Mouse (Mus musculus) common myeloid progenitor, adult 5-6 weeks (primary cell): ENCODE measurements around the gene Gm43552. TPM values are rescaled to one million over a fixed set of nuclear protein-coding genes. Genes with fewer than 3 reads are reported as not detected.
"Not testable (repeated sequence)": the region's sequence is repeated elsewhere in the genome, so short reads cannot be mapped to it uniquely, and the experiment has no call there.

ENCODE experiments used
- ATAC-seq: replicated peaks from 2 replicates; pipeline ENCODE4 v1.8.0; 2016; ENCODE audit warnings: low read depth, mild to moderate bottlenecking, moderate TSS enrichment, inconsistent platforms; ENCODE audit not compliant: poor library complexity, severe bottlenecking
- total RNA-seq: library from RNA; stranded (forward); fragments of 200-1000, 187-1606 nt; gene quantifications from 2 replicates; pipeline ENCODE4 v1.2.3, GENCODE M21; 2017

Gm43552 gene
- total RNA-seq, result not detected in 2 replicates

DNA sequence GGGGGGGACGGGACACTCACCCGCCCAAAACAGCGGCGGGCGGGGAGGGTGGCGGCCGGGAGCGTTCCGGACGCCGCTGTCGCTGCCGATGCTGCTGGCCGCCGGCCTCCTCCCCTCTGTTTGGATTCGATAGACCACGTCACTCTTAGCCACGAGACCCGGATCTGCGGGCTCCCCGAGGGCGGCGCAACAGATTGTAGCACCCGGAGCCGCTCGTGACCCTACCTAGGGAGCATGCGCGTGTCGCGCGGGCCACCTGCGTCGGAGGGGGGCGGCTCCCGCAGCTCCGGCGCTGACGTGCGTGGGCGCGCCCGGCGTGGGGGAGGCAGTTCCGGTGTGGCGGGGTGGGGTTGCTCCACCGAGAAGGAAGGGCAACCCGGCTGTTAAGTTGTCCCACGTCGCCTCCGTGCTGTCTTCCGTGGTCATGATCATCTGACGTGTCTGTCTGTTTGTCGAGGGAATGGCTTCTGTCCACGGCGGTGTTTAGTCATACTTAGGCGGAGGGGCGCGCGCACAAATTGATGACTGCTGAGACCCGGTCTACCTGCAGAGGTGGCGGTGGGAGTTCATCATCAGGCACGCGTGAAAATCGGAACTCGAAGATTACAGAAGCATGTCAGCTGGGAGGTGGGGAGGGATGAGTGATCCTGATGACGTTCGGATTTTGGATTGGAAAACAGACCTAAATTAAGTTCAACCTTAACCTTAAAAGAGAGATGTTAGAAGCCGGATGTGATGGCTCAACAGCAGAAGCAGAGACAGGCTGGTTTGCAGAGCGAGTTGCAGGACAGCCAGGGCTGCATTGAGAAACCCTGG, at the start of gene Gm43552:
Gene Gm43552 (minus strand): TSS at position 118 of the 816 bp plus-strand sequence.
- peak; percentile 80 for ATAC-seq

GRCm38 (mm10) chr5:65541889-65542288, 49.3 kb upstream of the Gm43552 start:
- ATAC-seq, result no peak

GRCm38 (mm10) chr5:65539786-65540185, 47.2 kb upstream of the Gm43552 start:
- no peak for ATAC-seq

DNA sequence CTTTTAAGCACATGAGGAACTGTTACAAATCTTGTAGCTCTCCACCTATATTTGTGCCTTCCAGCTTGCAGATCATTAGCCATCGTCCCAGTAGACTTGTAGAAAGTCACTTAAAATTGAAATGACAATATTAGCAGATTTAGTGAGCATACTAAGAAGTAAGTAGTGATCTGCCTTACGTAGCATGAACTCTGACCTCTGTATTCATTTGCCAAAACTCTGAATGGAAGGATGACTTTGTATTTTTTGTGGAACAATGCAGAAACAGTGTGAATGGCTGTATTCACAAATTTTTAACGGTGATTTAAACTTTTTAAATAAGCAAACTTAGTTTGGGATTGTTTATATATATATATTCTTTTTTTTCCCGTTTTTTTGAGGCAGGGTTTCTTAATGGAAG, 46.2 kb upstream of the Gm43552 start:
- no peak for ATAC-seq

DNA sequence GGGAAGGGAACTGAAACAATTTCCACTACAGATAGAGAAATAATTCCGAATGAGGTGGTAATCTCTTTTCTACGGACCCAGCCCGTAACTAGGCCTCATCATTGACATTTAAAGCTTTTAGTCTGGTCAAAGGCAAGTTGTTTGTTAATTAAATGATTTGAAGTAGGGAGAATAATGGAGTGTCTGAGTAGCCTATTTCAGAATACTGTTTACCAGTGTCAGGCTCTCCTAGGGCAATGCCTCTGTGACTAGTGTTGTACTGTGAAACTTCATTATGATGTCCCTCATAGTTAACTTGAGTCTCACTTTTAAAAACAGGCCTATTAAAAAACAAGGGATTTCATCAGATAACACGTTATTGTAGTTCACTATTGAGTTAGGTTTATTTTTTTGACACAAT, 45.5 kb upstream of the Gm43552 start:
- no peak for ATAC-seq

DNA sequence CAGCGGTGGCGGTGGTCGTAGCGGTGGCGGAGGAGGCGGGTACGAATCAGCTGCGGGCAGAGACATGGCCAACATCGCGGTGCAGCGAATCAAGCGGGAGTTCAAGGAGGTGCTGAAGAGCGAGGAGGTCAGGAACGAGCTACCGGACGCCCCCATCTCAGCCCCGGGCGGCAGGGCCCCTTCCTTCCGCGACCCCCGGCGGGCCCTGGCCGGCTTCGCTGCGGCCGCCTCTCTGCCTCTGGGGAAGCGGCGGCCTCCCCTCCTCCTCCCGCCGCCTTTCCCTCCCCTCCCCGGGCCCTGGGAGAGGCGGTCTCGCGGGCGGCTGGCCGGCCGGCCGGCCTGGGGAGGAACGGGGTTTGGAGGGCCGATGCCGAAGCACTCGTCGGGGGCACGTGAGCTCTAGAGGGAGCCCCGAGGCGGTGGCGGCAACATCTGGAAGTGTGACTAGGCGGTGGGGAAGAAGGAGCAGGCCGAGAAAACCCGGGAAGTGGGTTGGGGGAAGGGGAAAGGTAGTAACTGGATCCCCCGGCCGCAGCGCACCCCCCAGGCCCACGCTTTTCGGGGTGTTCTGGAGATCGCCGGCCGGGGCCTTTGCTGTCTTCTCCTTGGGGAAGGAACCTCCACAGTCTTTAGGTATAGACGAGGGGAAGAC, 44.9 kb upstream of the Gm43552 start:
- peak; percentile 34 for ATAC-seq

GRCm38 (mm10) chr5:65536751-65537419, 44.3 kb upstream of the Gm43552 start, which contains the start of the genes Smim14 and Ube2k:
Smim14 (minus strand) TSS chr5:65537184.
Ube2k (plus strand) TSS chr5:65537233.
- ATAC-seq, result peak; percentile 67

DNA sequence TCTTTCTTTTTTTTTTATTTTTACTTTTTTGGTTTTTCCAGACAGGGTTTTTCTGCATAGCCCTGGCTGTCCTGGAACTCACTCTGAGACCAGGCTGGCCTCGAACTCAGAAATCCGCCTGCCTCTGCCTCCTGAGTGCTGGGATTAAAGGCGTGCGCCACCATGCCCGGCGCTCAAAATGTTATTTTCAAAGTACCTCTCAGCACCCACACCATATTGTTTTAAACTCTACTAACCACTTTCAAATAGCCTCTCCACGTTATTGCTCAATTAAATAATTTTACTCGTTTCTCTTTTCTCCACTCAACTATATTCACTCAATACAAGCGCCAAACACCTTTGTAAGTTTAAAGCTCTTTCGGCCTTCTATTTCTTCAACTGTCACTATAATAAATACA, 43.4 kb upstream of the Gm43552 start:
- not testable (repeated sequence) for ATAC-seq

DNA sequence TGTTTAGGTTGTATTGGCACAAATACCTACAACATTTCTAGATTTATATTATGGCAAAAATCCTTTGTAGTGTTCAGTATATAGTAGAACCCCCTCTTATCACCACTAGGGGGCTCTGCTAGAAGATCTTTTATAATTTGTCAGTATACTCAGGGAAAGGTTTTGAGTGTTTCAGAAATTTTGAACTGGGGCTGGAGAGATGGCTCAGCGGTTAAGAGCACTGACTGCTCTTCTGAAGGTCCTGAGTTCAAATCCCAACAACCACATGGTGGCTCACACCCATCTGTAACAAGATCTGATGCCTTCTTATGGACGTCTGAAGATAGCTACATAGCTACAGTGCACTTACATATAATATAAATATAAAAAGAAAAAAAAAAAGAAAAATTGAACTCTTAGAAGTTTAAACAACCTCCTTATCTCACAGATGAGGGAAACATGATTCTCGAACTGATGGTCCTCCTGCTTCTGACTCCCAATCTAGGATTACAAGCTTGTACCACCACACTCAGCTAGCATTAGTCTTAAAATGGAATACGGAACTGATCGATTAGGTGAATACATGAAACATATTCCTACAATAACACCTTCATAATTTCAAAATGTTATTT, 42.9 kb upstream of the Gm43552 start:
- ATAC-seq, result peak; percentile 36

GRCm38 (mm10) chr5:65534496-65534895, 41.9 kb upstream of the Gm43552 start:
- ATAC-seq, result no peak

- ATAC-seq, result no peak
These were observed 38.6 kb upstream of the Gm43552 start for GRCm38 (mm10) chr5:65531283-65531682.

- ATAC-seq, result no peak
These were observed 33.2 kb upstream of the Gm43552 start for GRCm38 (mm10) chr5:65525674-65526443.

GRCm38 (mm10) chr5:65524831-65525230, 32.2 kb upstream of the Gm43552 start:
- no peak for ATAC-seq

GRCm38 (mm10) chr5:65521803-65522202, 29.2 kb upstream of the Gm43552 start:
- no peak for ATAC-seq

- peak; percentile 88 for ATAC-seq
These were observed 22.1 kb upstream of the Gm43552 start for GRCm38 (mm10) chr5:65514635-65515278.

DNA sequence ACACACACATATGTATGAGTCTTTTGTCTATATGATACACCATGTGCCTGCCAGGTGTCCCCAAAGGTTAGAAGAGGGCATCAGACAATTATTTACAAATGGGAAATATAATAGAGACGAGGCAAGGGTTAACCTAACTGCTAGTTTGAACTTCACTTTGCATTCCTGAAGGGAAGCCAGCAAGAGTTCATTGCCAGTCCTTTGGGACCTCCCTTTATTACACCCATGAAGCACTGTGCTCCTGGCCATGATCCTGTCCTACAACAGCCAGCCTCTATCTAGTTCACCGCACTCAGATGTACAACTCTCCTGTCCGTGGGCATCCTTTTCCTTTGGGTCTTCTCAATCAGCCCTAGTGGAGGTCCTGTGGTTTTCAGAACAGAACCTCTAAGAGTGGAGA, 20.9 kb upstream of the Gm43552 start:
- no peak for ATAC-seq

DNA sequence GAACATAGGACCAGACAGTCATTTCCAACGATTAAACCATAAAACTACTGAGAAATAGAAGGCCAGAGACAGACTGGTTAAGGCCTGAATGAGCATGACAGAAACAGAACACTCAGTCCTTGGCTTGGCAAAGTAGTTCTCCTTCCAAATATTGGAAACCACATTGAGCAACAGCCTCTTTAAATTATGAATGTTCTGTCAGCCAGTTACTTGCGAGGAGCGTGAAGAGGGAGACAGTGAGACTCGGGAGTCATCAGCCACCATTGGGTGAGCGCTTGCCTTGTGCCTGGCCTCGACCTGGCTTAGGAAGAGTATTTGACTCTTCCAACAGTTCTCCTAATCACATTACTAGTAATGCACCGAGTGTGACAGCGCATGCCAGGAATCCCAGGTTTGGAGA, 15.8 kb upstream of the Gm43552 start:
- ATAC-seq, result no peak

GRCm38 (mm10) chr5:65505786-65506185, 13.2 kb upstream of the Gm43552 start:
- peak; percentile 83; the same call in 1 of the 2 replicates for ATAC-seq

- no peak for ATAC-seq
These were observed 8.8 kb upstream of the Gm43552 start for GRCm38 (mm10) chr5:65501407-65501806.
